Mouse (Mus musculus): ENCODE measurements at regions not wholly inside any gene's neighbourhood (a gene's known extent, or its start where the extent isn't known, plus 50 kb on each side); places are given as distances from the start of the nearest gene placed in this dataset.

DNA sequence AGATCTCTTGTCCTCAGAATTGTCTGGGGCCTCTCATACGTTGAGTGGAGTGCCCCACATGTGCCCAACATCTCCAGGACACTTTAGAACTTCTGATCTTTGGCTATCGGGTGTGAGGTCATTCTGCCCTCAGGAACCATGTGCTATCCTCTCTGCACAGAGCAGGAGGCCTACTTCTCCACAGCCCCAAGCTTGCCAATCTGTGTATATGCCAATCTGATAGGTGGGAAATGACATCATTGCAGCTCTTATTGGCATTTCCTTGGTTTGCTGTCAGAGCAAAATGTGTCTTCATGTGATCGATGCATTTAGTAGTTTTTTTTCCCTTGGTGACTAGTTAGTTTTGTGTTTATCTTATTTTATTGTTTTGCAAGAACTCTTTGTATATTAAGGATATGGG is 108.8 kb upstream of the Ptpn1 start:
- DNase-seq (ENCODE audit: inconsistent age in 2 of 2, low spot score in 1 of 2), result no peak

DNA sequence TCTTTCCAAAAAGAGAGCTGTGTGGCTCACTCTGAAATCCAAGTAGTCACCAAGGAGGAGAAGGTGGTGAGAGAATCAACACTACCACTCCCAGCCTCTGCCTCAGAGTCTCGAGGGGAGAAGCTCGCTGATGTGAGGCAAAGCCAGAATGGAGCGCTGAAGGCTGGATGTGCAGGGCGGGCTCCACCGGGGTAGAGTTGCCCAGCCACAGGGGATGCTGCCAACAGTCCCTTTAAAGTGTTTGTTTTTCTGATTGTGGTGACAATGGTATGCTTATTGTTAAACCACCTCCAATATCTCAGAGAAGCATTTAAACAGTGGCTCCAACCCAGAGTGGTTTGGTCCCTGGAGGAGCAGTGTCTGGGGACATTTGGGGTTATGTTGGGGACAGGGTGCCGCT is 110.7 kb upstream of the Ptpn1 start:
- no peak for DNase-seq (ENCODE audit: inconsistent age in 2 of 2, low spot score in 1 of 2)

DNA sequence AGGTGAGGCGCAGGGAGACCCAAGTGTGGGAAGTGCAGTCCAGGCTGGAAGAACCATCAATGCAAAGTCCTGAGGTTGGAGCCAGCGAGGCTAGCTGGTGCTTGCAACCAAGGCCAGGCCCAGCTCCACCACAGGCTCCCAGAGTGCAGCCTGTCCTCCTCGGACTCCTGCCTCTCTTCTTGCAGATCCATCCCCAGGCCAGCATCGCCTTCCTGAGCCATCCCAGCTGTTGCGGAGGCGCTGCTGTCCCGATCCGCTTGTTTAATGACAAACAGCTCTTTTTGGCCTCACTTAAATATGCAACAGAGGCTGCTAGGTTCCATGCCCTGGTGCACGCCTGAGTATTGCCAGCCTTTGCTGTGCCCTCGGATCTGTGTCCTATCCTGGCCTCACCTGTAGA is 113.1 kb upstream of the Ptpn1 start:
- no peak for DNase-seq (ENCODE audit: inconsistent age in 2 of 2, low spot score in 1 of 2)

DNA sequence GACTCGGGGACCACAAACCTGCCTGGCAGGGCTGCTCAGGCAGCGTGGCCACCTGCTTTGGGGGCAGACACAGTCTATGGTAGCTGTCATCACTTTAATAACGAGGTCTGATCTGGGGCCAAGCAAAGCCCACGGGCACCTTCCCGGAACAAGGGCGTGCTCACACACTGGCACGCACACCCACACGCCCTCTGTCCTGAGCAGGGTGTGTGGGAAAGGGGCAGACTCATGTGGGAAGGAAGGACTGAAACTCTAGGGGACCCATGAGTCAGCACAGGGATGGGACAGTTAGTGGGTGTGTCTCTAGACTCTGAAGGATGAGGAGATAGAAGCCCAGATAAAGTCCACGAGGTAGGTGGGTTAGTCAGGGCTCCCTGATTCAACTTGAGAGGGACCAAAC is 114.8 kb upstream of the Ptpn1 start:
- DNase-seq (ENCODE audit: inconsistent age in 2 of 2, low spot score in 1 of 2), result no peak

DNA sequence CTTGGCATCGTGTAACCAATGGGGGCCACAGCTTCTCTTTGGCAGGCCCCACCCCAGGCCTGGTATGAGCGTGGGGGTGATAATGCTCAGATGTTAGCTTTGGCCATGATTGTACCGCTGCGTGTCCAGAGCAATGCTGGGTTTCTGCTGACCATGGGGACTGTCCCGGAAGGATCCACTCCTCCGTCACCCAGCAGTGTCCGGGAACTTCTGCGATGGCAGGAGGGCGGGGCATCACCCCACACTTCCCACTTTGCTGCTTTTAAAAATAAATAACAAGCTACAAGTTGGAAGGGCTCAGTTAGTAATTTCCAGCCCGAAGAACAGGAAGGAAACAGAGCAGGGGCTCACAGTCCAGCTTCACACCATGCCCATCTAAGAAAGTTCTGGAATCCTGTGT is 116.7 kb upstream of the Ptpn1 start:
- DNase-seq (ENCODE audit: inconsistent age in 2 of 2, low spot score in 1 of 2), result peak in 1 of 2 experiments; percentile 61

DNA sequence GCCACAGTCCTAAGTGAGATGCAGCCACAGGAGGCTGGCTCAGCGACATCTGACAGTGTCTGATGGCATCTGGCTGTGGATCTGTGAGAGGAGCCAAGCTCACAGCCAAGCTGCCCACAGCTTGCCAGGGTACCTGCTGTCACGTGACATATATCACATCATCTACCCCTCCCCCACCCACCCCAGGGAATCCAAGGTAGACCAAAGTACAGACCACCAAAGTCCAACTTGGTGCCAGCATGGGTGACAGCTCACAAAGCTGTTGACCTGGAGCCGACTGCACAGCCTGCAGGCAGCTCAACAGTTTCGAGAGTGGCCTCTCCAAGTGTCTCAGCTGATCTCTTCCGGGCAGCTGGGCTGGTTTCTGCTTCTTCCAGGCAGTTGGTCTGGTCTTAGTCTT is 119.6 kb upstream of the Tmem189 start:
- DNase-seq (ENCODE audit: inconsistent age in 2 of 2, low spot score in 1 of 2), result no peak

DNA sequence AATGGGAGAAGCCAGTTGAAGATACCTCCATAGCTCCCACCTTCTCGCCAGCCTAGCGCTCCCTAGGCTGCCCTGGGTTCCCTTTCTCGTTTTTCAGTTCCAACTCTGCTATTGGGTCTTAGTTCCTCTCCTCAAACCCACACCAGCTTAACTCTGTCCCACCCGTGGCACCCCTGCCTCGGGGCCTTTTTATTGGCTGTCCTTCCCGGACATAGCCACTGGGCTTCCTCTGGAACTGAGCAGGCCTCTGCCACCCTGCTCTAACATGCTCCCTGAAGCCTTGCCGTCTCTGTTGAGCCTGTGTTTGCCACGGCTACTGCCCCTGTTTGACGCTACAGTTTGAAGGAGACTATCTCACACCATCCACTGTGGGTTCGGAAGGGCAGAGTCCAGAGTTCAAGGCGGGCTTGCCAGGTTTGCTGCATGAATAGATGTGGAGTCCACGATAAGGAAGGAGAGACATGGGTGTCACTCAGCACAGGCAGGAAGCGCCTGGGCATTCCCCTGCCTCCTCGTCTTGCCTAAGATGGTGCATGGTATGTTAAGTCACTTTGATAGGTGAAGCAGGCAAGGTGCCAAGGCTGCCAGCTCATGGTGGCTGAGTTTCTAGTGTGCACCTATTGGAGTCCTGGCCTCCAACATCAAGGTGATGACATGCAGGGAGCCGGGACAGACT is 116.1 kb upstream of the Tmem189 start:
- no peak for DNase-seq (ENCODE audit: inconsistent age in 2 of 2, low spot score in 1 of 2)

DNA sequence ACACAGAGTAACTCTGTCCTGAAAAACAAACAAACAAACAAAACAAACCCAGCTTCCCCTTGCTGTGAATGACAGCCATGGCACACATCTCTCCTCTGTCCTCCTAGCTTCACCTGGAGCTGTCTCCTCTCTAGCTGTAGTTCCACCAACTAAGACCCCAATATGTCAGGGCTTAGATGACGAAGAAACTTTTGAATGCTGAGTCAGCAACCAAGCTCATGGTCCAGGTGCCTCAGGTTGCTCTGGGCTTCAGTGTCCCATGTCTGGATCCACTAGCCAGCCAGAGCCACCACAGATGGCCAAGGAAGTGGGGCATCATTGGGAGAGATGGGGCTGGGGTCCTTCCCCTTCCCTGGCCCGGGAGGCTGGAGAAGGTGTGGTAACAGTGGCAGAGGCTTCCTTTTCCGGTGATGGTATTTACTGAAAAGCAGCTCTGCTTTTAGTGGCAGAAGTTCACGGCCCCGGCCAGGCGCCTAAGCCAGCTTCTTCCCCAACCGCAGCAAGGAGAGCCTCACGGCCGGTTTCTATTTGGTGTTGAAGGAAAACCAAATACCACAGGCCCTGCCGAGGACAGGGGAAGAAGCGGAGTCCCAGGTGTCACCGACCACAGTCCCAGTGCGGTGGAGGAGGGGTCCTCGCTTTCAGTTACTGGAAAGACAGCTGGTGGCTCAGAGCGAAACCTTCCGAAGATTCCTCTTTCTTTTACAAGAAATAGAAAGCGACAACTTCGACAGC is 115.0 kb upstream of the Tmem189 start:
- DNase-seq (ENCODE audit: inconsistent age in 2 of 2, low spot score in 1 of 2), result no peak

DNA sequence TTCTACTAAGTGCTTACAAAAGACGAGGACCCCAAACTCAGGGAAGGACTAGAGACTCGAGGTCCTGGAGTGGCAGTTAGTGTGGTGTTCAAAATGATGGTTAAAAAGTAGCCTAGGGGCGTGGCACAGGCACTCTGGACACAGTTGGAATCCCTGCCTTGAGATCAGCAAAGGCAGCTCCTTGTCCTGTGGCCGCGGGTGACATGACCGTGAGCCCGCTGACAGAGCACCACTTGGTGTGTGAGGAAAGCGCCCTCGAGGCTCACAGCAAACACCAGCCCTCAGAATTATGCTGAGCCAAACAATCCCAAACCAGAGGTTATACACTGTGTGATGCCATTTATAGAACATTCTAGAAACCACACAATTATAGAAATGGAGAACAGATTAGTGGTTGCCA is 112.9 kb upstream of the Tmem189 start:
- DNase-seq (ENCODE audit: inconsistent age in 2 of 2, low spot score in 1 of 2), result no peak

DNA sequence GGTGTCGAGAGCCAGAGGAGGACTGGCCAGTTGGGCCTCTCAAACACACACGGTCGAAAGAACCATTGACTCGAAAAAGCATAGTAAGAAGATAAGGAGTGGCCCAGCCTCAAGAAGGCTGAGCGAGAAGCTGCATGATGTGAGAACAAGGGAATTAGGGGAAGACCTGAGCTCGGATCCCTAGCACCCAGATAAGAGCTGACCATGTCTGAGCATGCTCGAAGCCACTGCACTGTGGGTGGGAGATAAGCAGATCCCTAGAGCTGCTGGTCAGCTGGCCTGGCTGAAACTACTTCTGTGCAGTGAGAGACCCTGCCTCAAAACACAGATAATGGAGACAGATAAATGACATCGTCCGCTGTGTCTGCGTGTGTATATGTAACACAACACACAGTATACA is 111.8 kb upstream of the Tmem189 start:
- DNase-seq (ENCODE audit: inconsistent age in 2 of 2, low spot score in 1 of 2), result no peak

DNA sequence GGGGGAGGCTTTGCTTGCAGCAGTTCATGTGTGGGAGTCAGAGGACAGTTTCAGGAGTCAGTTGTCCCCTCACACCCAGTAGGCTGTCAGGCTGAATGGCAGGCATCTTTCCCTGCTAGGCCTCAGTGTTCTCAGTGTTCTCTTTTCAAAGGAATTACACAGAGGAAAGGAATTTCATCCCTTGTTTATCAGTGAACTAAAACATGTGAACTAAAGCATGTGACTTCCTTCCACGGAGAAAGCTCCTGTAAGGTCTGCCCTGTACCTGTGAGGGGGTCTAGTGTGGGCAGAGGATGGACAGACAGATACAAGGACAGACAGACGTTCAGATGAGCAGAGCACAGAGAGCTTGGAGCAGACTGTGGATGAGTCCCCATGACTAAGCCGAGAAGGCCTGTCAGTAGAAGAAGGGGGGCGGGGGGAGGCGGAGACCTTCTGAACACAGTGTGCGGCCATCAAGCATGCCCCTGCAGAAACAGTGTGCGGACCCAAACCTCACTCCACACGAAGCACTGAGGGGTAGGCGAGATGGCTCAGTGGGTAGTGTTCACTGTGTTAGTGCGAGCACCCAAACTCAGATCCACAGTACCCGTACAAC is 111.1 kb upstream of the Tmem189 start:
- peak; percentile 62 to 87 for DNase-seq (ENCODE audit: inconsistent age in 2 of 2, low spot score in 1 of 2)

DNA sequence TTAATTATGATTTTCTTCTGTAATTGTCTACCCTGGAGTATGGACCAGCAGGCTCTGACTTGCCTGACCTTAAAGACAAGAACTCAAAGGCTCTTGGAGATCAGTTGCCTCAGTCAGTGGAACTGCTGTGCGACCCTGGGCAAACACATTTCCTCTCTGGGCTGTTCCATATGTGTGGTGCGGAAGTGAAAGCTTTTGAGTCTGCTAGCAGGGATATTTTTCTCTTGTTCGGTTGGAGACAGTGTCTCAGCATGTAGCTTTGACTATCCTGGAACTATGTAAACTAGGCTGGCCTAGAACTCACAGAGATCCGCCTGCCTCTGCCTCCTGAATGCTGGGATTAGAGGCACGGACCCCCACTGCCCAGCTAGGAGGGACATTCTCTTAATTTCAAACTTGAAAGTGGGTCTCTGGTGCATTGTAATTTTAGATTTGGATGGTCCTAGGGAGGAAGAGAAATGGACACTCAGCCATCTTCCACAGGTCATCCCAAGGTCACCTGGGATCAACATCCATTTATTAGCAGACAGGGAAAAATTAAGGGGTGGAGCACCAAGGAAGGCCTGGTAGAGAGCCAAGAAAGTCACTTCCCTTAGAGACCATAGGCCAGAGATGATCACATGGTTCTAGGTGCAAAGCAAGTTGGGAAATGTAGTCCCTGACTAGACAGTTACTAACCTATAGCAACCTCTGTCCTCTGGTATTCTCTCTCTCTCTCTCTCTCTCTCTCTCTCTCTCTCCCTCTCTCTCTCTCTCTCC is 110.2 kb upstream of the Tmem189 start:
- DNase-seq (ENCODE audit: inconsistent age in 2 of 2, low spot score in 1 of 2), result peak; percentile 51 to 81

DNA sequence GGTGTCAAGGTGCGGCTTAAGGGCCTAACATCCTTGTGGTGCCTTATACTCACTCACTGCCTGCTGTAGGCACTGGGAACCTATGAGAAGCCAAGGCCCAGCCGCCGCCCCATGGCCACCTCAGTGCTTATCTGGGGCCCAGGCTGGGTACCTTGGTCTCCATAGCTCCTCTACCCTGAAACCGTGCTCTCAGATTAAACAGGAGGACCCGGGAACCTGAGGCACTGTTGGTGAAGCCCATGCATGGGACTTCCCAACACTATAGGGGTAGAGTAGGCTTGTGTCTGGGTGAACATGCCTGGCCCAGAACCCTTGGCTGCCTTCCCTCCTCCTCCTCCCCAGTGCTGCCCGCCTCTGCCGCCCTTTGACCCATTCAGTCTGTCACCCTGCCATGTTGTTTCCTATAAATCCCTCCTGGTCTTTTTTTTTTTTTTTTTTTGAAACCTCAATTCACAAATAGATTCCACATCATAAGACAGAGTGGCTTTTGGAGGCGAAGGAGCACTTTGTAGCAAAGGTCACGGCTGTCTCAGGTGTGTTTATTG is 109.4 kb upstream of the Tmem189 start:
- DNase-seq (ENCODE audit: inconsistent age in 2 of 2, low spot score in 1 of 2), result no peak

DNA sequence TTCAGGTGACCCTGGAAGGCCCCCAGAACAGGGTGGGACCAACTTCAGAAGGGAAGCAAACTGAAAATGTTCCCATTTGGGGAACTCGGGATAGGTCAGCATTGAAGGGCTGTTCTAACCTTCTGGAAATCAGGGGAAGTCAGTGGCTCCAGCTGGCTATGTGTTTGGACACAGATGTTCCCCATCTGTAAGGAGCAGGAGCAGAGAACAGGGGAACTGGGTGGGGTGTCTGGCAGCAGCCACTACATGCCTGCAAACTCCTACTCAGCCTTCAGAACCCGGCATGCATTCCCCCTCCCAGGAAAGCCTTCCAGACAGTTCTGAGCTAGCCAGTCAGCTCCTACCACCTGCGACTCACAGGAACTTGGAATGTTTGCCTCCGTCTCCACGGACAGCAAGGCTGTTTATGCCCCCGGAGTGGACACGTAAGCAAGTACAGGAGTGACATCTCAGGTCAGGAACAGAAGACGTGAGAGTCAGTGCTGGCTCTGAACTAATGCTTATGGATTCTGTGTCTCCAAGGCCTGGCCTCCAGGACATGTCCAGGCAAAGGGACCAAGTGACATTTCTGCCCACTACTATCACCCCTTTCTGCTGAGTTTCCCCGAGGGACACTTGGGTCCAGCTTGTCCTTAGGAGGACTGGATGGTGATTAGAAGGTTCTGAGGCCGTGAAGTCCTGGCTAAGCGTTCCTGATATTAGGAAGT is 108.6 kb upstream of the Tmem189 start:
- DNase-seq (ENCODE audit: inconsistent age in 2 of 2, low spot score in 1 of 2), result no peak

DNA sequence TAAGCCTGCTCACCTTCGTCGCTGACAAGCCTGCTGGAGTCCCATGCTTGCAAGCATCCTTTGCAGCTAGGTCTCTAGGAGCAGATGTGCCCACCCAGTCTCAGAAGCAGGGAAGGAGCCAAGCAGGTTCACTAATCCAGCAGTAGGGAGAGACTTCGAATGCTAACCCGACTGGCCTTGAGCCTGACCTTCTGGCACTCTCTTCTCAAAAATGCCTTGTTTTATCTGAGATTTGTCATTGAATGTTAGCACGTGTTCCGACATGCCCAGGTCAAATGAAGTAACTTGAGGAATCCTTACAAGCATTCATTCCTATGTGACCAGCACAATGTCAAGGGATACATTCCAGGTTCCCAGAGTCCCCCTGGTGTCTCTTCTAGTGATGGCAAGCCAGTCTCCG is 105.9 kb upstream of the Tmem189 start:
- DNase-seq (ENCODE audit: inconsistent age in 2 of 2, low spot score in 1 of 2), result peak; percentile 61 to 77

DNA sequence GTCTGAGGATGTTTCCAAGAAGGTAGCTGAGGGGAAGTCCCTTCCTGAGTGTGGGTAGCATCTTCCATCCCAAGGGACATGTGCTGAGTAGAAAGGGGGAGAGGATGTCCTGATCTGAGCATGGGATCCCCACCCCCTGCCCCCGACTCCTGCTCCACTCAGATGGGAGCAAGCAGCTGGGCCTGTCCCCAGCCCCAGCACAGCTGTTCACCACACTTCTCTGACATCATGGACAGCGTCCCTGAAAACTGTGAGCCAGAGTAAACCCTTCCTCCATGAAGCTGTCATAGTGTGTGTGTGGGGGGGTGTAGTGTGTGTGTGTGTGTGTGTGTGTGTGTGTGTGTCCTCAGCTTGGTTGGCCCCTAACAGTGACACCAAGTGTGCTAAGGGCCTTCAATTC is 104.3 kb upstream of the Tmem189 start:
- DNase-seq (ENCODE audit: inconsistent age in 2 of 2, low spot score in 1 of 2), result no peak

DNA sequence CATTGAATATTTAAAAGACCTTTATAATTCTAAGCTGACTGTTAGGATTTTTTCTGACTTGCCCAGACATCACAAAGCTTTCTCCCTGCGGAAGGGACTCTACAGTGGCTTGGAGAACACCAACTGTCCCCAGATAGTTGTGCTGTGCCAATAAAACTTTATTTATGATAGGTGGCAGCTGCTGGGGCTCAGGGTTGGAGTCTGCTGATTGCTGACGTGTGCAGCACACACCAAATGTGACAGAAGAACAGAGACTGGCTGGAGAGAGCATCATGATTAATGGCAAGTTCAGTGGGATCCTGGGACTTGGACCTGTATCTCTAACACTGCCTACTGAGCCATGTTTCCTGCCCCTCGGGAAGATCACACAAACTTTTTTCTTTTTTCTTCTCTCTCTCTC is 103.1 kb upstream of the Tmem189 start:
- no peak for DNase-seq (ENCODE audit: inconsistent age in 2 of 2, low spot score in 1 of 2)

DNA sequence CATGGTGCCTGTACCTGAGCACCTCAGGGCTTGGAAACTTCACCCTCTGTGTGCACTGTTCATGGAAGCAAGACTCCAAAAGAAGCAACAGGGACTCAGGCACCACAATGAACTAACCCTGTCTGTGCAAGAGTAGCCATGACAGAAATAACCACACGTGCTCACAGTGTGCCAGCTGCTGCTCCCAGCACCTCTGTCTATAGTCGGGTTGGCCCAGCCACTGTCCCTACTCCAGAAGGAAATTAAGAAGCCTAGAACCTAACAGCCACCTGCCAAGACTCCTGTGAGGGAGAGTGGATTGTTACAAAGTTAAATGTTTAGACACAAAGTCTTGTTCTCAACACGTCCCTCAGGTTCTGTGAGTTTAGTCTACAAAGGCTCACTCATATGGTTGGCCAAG is 102.7 kb upstream of the Tmem189 start:
- DNase-seq (ENCODE audit: inconsistent age in 2 of 2, low spot score in 1 of 2), result no peak

DNA sequence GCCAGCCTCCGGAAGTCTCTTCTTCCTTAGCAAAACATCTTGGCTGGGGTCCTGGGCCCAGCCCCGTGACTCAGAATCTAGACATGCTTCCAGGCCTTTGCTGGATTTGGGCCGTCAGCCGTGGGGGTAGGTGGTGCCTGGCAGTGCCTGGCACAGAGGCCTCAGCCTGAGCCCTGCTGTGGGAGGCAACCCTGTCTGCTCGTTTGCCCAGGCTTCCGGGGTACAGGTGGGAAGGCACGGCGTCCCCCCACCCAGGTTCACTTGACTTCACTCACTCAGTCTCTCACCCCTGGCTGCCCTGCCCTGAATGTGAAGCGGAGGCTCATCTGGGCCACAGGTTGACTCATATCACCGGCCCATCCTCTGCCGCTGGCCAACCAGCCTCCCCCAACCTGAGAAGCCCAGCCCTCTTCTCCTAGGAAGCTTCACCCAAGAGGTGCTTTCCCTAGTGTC is 99.9 kb upstream of the Tmem189 start:
- DNase-seq (ENCODE audit: inconsistent age in 2 of 2, low spot score in 1 of 2), result peak in 1 of 2 experiments; percentile 74

DNA sequence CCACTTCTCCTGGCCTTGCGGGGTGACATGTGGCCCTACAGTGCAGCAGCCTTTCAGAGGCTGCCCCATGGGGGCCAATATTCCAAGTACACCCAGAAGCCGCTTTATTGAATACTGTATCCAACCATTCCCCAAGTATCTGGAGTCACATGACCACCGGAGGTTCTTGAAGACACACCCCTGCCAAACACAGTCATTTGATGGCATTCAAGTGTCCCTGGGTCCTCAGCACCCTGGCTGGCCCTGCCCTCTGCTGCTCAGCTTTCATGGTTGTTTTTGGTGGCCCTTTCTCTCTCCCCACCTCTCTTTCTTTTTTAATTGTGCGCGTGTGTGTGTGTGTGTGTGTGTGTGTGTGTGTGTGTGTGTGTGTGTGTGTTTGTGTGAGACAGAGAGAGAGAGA is 97.3 kb upstream of the Tmem189 start:
- no peak for DNase-seq (ENCODE audit: inconsistent age in 2 of 2, low spot score in 1 of 2)

DNA sequence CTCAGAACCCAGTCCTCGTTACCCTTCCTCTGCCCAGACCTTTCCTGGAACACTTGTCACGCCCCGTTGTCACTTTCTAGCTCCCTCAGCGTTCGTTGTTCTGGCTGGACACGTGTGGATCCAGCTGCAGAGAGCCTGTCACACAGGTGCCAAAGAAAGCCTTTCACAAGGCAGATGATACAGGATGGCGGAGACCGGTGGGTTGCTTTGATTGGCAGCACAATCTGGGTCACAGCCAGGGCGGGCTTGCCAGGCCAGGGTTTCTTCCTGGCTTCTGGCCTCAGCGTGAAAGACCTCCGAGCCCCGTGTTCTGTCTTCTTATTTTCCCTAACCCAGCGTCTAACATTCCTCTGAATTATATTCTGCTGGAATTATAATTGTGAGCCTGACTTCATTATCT is 94.7 kb upstream of the Tmem189 start:
- no peak for DNase-seq (ENCODE audit: inconsistent age in 2 of 2, low spot score in 1 of 2)

Measured in adrenal gland, adult (tissue).